Mouse (Mus musculus) cortical plate, adult 2 months (tissue): ENCODE results near the gene Apoh. TPM values are rescaled to one million over a fixed set of nuclear protein-coding genes. Genes with fewer than 3 reads are reported as not detected.

Source experiments
- H3K27ac ChIP-seq: fragments of 200-500 bp; 2 replicates; pipeline ENCODE4 v1.5.1; 2012; ENCODE audit warnings: low read length, control low read depth, inconsistent platforms; ENCODE audit not compliant: insufficient read depth
- H3K4me1 ChIP-seq: fragments of 200-500 bp; 2 replicates; pipeline ENCODE4 v1.6.1; 2011; ENCODE audit warnings: low read length; ENCODE audit not compliant: control insufficient read depth, insufficient read depth
- H3K4me3 ChIP-seq: fragments of 200-500 bp; 2 replicates; pipeline ENCODE4 v1.5.1; 2011; ENCODE audit warnings: mild to moderate bottlenecking, low read length, control low read depth; ENCODE audit not compliant: insufficient read depth
- CTCF ChIP-seq: fragments of 200-500 bp; IDR thresholded peaks from 2 replicates; pipeline ENCODE4 v1.5.1; 2011; ENCODE audit warnings: mild to moderate bottlenecking, control low read depth, low read length; ENCODE audit not compliant: insufficient read depth; ENCODE audit errors: extremely low read depth
- POLR2A ChIP-seq: fragments of 200-500 bp; IDR thresholded peaks from 2 replicates; pipeline ENCODE4 v1.6.1; 2011; ENCODE audit warnings: mild to moderate bottlenecking, low read length, control low read depth; ENCODE audit not compliant: insufficient read depth; ENCODE audit errors: extremely low read depth
- polyA plus RNA-seq: library from polyadenylated mRNA; depleted of rRNA; stranded (reverse); fragments of >200 nt; gene quantifications from 2 replicates; pipeline ENCODE4 v1.2.3, GENCODE M21; 2012

The Apoh gene
- polyA plus RNA-seq, 1 experiment, result 0.73 TPM

DNA sequence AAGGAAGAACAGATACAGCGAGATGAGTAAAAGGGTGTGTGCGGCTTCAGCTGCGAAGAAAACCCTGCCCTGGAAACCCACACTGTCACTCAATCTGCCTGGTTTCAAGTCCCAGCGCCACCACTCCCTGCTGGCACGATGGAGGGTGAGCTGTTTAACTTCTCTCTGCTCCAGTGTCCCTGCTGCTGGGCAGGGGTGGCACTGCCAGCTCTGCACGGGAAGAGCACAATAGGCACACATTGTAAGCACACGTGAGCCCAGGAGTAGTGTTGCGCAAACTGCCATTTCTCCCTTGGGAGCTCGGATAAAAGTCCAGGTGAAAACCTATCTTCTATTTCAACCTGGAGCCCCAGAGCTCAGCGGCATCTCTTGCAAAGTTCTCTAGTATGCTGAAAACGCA is 12.3 kb upstream of the Apoh start:
- H3K4me3 ChIP-seq, result no peak overlapping the region
- H3K4me1 ChIP-seq, result peaks cover 9% of the 10 kb centered on the region; the same call in 1 of the 2 replicates
- H3K27ac ChIP-seq, result no peak overlapping the region
- TF ChIP-seq CTCF (no peak), POLR2A (no peak)

DNA sequence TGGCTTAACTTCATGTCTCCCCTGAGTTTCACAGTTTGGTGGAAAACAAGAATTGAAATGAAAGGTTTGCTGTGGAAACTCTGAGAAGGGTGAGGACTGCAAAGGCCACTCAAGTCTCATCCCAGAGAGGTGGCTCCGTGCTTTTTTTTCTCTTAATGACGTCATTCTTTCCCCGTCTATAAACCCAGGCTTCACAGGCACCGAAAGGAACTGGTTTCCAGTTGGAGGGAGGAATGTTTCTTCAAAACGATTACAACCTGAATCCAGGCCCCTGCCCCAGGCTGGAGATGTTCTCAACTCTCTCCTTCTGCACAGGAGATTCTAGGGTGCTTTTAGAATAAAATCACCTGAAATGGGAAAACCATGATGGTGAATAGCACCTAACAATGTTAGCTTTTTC is 10.1 kb upstream of the Apoh start:
- H3K27ac ChIP-seq, result no peak overlapping the region
- peaks cover 7% of the 10 kb centered on the region; the same call in 1 of the 2 replicates for H3K4me1 ChIP-seq
- H3K4me3 ChIP-seq, result no peak overlapping the region
- no peak for TF ChIP-seq POLR2A
- no peak for TF ChIP-seq CTCF

DNA sequence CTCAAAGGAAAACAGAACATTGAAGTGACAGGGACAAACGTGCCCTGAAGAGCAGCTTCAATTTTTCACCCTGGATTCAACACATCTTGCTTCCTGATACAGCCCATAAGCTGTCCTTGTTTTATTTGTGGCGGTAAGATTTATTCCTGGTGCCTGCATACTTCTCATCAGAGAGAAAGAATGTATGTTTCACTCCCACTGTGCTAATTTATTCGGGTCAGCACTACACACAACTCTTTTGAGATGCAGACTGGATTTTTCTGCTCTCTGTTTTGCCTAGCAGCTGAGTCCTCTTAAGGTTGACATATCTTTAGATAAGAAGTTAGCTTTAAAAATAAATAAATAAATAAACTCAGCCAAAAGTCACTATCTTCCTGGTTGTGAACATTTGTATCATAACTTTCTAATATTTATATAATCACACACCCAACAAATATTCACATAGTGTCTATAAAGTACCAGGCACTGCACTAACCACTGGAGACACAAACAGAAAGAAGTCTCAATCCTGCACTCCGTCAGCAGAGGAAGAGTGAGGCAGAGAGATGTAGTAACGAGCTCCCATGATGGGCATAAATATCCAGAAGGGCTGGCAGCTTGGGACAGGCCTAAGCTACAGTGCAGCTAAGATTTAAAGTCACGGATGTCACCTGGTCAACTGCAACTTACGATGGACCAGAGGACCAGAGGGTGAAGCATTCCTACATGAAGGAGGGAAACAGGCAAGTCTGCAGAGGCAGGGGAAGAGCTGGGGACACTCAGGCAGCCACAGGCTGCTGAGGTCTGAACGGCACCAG is 9.4 kb upstream of the Apoh start:
- Histone ChIP-seq H3K4me3 (no peak overlapping the region), H3K27ac (no peak overlapping the region), H3K4me1 (peaks cover 7% of the 10 kb centered on the region; the same call in 1 of the 2 replicates)
- TF ChIP-seq CTCF (no peak), POLR2A (no peak)

DNA sequence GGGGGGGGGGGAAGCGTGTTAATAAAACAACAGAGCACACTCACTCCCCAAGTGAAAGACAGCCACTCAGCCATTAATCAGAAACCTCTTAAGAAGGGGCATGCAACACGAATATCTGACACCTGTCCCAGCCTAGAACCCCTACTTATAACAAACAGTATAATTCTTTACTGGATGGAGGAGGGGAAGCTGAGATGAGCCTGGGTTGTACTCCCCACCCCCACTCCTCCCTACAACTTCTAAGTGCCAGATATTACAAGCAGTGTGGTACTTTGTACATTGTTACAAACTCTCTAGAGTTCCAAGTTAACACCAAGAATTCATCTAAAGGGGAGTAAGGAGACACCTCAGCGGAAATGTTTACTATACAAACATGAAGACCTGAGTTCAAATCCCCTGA is 8.5 kb upstream of the Apoh start:
- no peak overlapping the region for H3K4me3 ChIP-seq
- TF ChIP-seq POLR2A, result no peak
- TF ChIP-seq CTCF, result no peak
- H3K27ac ChIP-seq, result no peak overlapping the region
- peaks cover 5% of the 10 kb centered on the region; the same call in 1 of the 2 replicates for H3K4me1 ChIP-seq

DNA sequence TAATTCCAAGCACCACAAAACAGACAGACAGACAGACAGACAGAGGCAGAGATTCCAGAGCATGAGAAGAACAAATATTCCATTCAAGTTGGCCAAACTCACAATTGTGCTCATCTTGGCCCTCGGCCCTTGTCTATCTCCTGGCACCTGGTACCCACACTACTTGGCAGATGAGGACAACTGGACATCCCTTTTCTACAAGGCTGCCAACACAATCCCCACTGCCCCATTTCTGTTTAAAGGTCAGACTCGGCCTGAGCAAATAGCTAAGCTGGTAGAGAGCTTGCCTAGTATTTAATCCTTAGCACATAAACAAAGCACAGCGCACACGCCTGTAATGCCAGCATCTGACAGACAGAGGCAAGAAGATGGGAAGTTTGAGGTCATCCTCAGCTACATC is 7.6 kb upstream of the Apoh start:
- TF ChIP-seq POLR2A (no peak), CTCF (no peak)
- H3K27ac ChIP-seq, result no peak overlapping the region
- no peak overlapping the region for H3K4me3 ChIP-seq
- H3K4me1 ChIP-seq, result peaks cover 5% of the 10 kb centered on the region

DNA sequence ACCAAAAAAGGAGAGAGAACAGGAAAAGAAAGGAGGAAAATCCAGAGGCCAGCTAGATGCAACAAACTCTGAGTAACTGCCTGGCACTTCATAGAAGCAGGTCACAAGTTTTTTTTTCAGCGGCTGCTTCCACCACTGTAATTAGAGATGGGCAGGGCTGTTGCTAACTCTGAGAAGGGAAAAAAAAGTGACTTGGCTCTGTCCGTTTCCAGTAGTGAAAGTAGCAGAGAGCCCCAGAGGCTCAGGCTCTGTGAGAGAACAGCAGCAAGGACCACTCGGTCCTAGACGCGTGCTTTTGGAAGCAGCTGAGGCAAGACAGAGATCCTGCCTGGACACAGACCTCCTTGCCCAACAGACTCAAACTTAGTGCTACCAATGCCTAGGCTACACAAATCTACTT is 6.7 kb upstream of the Apoh start:
- Histone ChIP-seq H3K27ac (no peak overlapping the region), H3K4me3 (no peak overlapping the region), H3K4me1 (peaks cover 5% of the 10 kb centered on the region)
- TF ChIP-seq POLR2A, result no peak
- TF ChIP-seq CTCF, result no peak

DNA sequence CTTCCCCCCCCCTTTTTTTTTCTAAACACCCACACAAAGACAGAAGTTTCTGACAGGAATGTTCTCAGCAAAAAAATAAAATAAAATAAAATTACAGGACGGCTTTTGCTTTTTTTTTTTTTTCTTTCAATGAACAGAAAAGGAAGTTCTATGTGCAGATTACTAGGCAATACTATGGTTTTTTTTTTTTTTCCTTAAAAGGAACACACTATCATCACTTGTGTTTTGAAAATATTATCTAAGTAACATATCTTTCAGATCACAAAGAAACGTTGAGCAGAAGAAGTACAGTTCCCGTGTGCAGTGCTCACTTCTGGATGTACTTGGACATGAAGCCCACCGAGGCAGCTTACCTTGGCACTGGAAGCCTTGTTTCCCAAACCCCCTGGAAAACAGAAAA is 2.9 kb upstream of the Apoh start:
- Histone ChIP-seq H3K27ac (no peak overlapping the region), H3K4me1 (peaks cover 1% of the 10 kb centered on the region), H3K4me3 (no peak overlapping the region)
- no peak for TF ChIP-seq POLR2A
- TF ChIP-seq CTCF, result no peak

DNA sequence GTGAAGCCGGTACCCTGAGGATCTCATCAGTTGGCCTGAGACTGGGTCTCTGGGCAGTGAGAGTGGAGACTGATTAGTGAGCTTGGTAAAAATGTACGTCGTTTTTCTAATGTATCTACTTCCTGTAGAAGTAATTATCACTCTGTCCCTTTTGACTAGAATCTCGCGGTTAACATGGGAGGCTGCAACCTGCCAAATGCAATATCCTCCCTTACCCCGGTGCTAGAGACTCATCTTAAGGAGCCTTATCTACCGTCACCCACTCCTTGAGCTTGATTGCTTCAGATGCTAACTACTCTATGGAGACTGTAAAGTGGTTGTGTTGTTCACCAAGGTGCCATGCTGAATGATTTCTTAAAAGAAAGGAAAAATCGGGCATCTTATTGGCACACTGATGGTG is 1.4 kb upstream of the Apoh start:
- TF ChIP-seq POLR2A, result no peak
- TF ChIP-seq CTCF, result no peak
- Histone ChIP-seq H3K4me1 (no peaks in the 10 kb centered on the region; the same call in none of the 2 replicates), H3K27ac (no peak overlapping the region), H3K4me3 (peak overlapping the region; percentile 98)

DNA sequence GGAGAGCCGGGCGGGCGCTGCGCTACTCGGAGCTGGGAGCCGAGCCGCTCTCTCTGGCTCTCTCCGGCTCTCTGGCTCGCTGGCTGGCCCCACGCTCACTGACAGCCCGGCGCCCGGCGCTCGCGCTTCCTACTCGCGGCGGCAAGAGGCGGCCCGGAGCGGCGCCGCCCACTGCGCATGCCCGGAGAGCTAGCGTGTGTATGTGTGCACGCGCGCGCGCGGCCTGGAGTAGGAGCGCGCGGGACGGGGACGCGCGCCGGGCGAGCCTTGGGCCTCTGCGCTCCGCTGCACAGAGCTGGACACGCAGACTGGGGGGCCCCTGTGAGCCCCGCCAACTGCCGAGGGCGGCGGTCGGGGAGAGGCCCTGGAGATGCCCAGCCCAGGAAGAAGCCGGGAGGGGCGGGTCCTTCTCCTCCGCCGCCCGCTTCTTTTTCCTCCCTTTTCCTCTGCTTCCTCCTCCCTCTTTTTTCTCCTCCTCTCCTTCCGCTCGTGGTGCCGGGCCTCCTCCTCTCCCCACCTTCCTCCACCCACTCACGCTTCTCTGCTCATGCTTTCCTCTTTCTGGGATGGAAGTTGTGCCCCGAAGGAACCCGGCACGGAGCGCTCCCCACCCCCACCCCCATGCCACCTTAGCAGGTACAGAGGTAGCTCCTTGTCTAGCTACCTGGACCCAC is 772 bp downstream of the Apoh start, which contains the start of gene Prkca:
TSS of gene Prkca (minus strand) at position 140 of the 674 bp plus-strand sequence.
- TF ChIP-seq POLR2A (no peak), CTCF (no peak)
- peak within 1 kb of the TSS; percentile 98 for H3K4me3 ChIP-seq
- H3K27ac ChIP-seq, result peak within 1 kb of the TSS; percentile 79; the same call in 1 of the 2 replicates
- H3K4me1 ChIP-seq, result no peaks in the 10 kb centered on the region; the same call in none of the 2 replicates

DNA sequence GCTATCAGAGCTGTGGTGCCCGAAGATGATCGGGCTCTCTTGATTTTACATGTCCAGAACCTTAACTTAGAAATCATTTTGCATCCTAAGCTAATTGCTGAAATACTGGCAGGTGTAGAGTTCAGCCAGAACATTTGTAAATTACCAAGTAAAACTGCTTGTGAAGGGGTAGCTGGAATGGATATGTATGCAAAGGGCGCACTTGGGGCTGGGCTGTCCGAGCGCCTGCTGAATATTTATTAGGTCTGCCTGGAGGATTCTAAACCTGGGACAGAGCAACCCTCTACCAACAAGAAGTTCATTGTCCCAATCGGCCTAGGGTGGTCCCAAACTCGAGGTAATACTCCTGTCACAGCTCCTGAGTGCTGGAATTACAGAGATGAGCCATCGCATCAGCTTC is 1.6 kb downstream of the Apoh start:
- no peak for TF ChIP-seq POLR2A
- no peak for TF ChIP-seq CTCF
- no peak overlapping the region for H3K27ac ChIP-seq
- no peaks in the 10 kb centered on the region; the same call in none of the 2 replicates for H3K4me1 ChIP-seq
- peak overlapping the region; percentile 98 for H3K4me3 ChIP-seq
